Mouse (Mus musculus) neural tube, embryonic 14.5 days (tissue): ENCODE results near the gene Kpna7. TPM values are rescaled to one million over a fixed set of nuclear protein-coding genes. Genes with fewer than 3 reads are reported as not detected.

Experiments
- ATAC-seq: fragments of 200-750 bp; cut with Nextera tagmentation; 2 replicates; pipeline ENCODE4 v1.8.0; 2017; ENCODE audit warnings: low read depth, mild to moderate bottlenecking, moderate TSS enrichment, moderate library complexity
- H3K27ac ChIP-seq: fragments of 300-500 bp; sonication (generic); 2 replicates; pipeline ENCODE4 v1.5.1; 2014; ENCODE audit warnings: low read depth, mild to moderate bottlenecking, control low read depth, low read length, moderate library complexity, mixed read lengths
- H3K27me3 ChIP-seq: fragments of 300-500 bp; sonication (generic); 2 replicates; pipeline ENCODE4 v1.6.1; 2014; ENCODE audit warnings: low read length; ENCODE audit not compliant: control insufficient read depth, insufficient read depth
- H3K36me3 ChIP-seq: fragments of 300-500 bp; sonication (generic); 2 replicates; pipeline ENCODE4 v1.6.1; 2014; ENCODE audit warnings: low read length, mixed read lengths; ENCODE audit not compliant: control insufficient read depth, insufficient read depth
- H3K4me1 ChIP-seq: fragments of 300-500 bp; sonication (generic); 2 replicates; pipeline ENCODE4 v1.6.1; 2014; ENCODE audit warnings: low read length; ENCODE audit not compliant: control insufficient read depth, insufficient read depth
- H3K4me2 ChIP-seq: fragments of 300-500 bp; sonication (generic); 2 replicates; pipeline ENCODE4 v1.6.1; 2014; ENCODE audit warnings: mild to moderate bottlenecking, low read depth, low read length, control low read depth
- H3K4me3 ChIP-seq: fragments of 300-500 bp; sonication (generic); 2 replicates; pipeline ENCODE4 v1.5.1; 2014; ENCODE audit warnings: low read depth, low read length, control low read depth, mixed read lengths
- H3K9ac ChIP-seq: fragments of 300-500 bp; sonication (generic); replicated peaks from 2 replicates; pipeline ENCODE4 v1.6.1; 2014; ENCODE audit warnings: low read depth, mild to moderate bottlenecking, control low read depth, low read length, mixed read lengths
- H3K9me3 ChIP-seq: fragments of 300-500 bp; sonication (generic); 2 replicates; pipeline ENCODE4 v1.6.1; 2016; ENCODE audit warnings: low read length; ENCODE audit not compliant: control insufficient read depth
- WGBS: fragments of 180-500 bp; shearing (Covaris S2); extraction: QIAGEN DNeasy Blood & Tissue Kit; methylation state at CpG from one replicate; pipeline ENCODE4 v1.1.7; 2014; 5-methylcytosine and 5-hydroxymethylcytosine counted together
- polyA plus RNA-seq: library from polyadenylated mRNA; unstranded; fragments of >200 nt; fragmentation: Nextera tagmentation; extraction: Ambion mirVana; gene quantifications from 2 replicates; pipeline ENCODE4 v1.2.1, GENCODE M21; 2014

Gene Kpna7
- polyA plus RNA-seq, 1 experiment from 2014 or later: not detected

DNA sequence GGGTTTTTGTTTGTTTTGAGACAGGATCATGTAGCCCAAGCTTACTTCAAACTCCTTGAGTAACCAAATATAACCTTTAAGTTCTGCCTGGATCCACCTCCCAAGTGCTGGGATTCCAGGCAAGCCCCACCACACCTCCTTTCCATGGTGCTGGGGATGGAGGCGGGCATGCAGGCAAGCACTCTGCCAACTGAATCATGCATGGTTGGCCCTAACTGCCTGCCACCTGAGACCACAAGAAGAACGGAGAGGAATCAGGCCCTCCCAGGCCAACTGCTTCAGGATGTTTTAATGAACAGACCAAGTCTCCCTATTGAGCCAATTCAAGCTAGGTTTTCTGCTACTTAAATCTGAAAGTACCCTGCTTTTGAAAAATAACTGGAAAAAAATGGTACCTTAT is 131.2 kb downstream of the Kpna7 start:
- Histone ChIP-seq H3K27me3 (no peaks in the 10 kb centered on the region), H3K27ac (no peak overlapping the region), H3K4me3 (no peak overlapping the region), H3K4me1 (peaks cover 7% of the 10 kb centered on the region; the same call in 1 of the 2 replicates), H3K4me2 (no peak overlapping the region), H3K9me3 (no peaks in the 10 kb centered on the region), H3K36me3 (no peaks in the 10 kb centered on the region), H3K9ac (no peak overlapping the region)
- ATAC-seq: no peak
- WGBS: 67% methylated on average over 2 of the region's 2 CpGs

- peaks cover 7% of the 10 kb centered on the region; the same call in 1 of the 2 replicates for H3K4me1 ChIP-seq
- WGBS: 91% methylated on average over 5 of the region's 5 CpGs
Observed at GRCm38 (mm10) chr5:144950428-144951051, 133.3 kb downstream of the Kpna7 start.

GRCm38 (mm10) chr5:144949856-144950255 is 134.0 kb downstream of the Kpna7 start:
- H3K27ac ChIP-seq: no peak overlapping the region
- H3K4me2 ChIP-seq: no peak overlapping the region
- no peaks in the 10 kb centered on the region for H3K9me3 ChIP-seq
- H3K36me3 ChIP-seq: no peaks in the 10 kb centered on the region
- H3K27me3 ChIP-seq: no peaks in the 10 kb centered on the region
- H3K4me3 ChIP-seq: no peak overlapping the region
- peaks cover 7% of the 10 kb centered on the region; the same call in 1 of the 2 replicates for H3K4me1 ChIP-seq
- 86% methylated on average over 4 of the region's 4 CpGs for WGBS
- no peak for ATAC-seq
- no peak overlapping the region for H3K9ac ChIP-seq

More at GRCm38 (mm10) chr5:144950428-144951051, 133.3 kb downstream of the Kpna7 start:
- no peaks in the 10 kb centered on the region for H3K9me3 ChIP-seq
- no peak overlapping the region for H3K9ac ChIP-seq
- H3K36me3 ChIP-seq: no peaks in the 10 kb centered on the region
- H3K27ac ChIP-seq: no peak overlapping the region
- ATAC-seq: no peak
- no peaks in the 10 kb centered on the region for H3K27me3 ChIP-seq
- H3K4me3 ChIP-seq: no peak overlapping the region
- no peak overlapping the region for H3K4me2 ChIP-seq

DNA sequence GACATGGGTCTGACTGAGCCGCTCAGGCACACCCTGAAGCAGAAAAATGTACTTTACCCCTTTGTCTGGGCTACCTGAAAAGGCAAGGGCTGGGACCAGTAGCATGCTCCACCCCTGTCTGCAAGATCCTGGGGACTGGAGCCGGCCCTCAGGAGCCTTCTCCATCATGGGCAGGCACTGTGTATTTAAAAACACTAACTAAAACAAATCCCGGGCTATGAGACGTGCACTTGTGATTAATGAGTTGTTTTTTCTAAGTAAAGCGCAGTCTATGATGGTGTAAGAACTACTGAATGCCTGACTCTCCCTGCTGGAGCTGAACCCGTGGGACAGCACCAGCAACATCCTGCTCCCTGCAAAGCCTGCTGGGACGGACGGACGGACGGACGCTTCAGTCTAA is 135.4 kb downstream of the Kpna7 start:
- no peak for ATAC-seq
- WGBS: 70% methylated on average over 11 of the region's 11 CpGs
- H3K9ac ChIP-seq: no peak overlapping the region
- no peak overlapping the region for H3K4me2 ChIP-seq
- H3K4me3 ChIP-seq: no peak overlapping the region
- no peaks in the 10 kb centered on the region for H3K27me3 ChIP-seq
- H3K36me3 ChIP-seq: no peaks in the 10 kb centered on the region
- no peak overlapping the region for H3K27ac ChIP-seq
- no peaks in the 10 kb centered on the region for H3K9me3 ChIP-seq
- peaks cover 4% of the 10 kb centered on the region; the same call in 1 of the 2 replicates for H3K4me1 ChIP-seq

GRCm38 (mm10) chr5:144948002-144948401 is 135.8 kb downstream of the Kpna7 start:
- Histone ChIP-seq H3K27ac (no peak overlapping the region), H3K4me1 (peaks cover 4% of the 10 kb centered on the region; the same call in 1 of the 2 replicates), H3K36me3 (no peaks in the 10 kb centered on the region), H3K27me3 (no peaks in the 10 kb centered on the region), H3K4me2 (no peak overlapping the region), H3K4me3 (no peak overlapping the region), H3K9ac (no peak overlapping the region), H3K9me3 (no peaks in the 10 kb centered on the region)
- WGBS: 83% methylated on average over 1 of the region's 1 CpGs
- ATAC-seq: no peak

- no peak for ATAC-seq
- 76% methylated on average over 4 of the region's 4 CpGs for WGBS
Observed at GRCm38 (mm10) chr5:144946032-144946431, 137.8 kb downstream of the Kpna7 start.

DNA sequence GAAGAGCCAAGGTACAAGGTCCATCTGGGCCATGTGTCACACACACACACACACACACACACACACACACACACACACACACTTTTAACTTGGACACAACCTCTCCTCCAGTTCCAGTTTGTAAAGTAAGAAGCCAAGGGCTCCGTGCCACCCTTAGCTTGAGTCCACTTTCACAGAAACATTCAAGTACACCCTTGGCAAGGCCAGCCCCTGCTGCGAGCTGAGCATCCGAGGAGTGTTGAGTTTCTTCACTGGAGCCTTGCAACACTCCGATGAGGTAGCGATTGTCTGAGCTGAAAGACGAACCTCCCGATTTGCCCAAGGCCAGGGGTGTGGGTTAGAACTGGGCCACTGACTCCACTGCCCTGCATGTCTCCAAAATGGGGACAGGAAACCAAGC is 138.9 kb downstream of the Kpna7 start:
- Histone ChIP-seq H3K27ac (no peak overlapping the region), H3K36me3 (no peaks in the 10 kb centered on the region), H3K9ac (no peak overlapping the region), H3K4me2 (no peak overlapping the region), H3K4me1 (peaks cover 9% of the 10 kb centered on the region), H3K27me3 (no peaks in the 10 kb centered on the region), H3K4me3 (no peak overlapping the region), H3K9me3 (no peaks in the 10 kb centered on the region)
- 93% methylated on average over 7 of the region's 7 CpGs for WGBS
- ATAC-seq: no peak

More at GRCm38 (mm10) chr5:144946032-144946431, 137.8 kb downstream of the Kpna7 start:
- H3K4me3 ChIP-seq: no peak overlapping the region
- peaks cover 9% of the 10 kb centered on the region for H3K4me1 ChIP-seq
- no peaks in the 10 kb centered on the region for H3K27me3 ChIP-seq
- no peak overlapping the region for H3K27ac ChIP-seq
- no peak overlapping the region for H3K9ac ChIP-seq
- no peaks in the 10 kb centered on the region for H3K36me3 ChIP-seq
- H3K9me3 ChIP-seq: no peaks in the 10 kb centered on the region
- no peak overlapping the region for H3K4me2 ChIP-seq

GRCm38 (mm10) chr5:144944370-144944769 is 139.5 kb downstream of the Kpna7 start:
- Histone ChIP-seq H3K36me3 (no peaks in the 10 kb centered on the region), H3K27ac (no peak overlapping the region), H3K9me3 (no peaks in the 10 kb centered on the region), H3K4me2 (no peak overlapping the region), H3K27me3 (no peaks in the 10 kb centered on the region), H3K9ac (no peak overlapping the region), H3K4me3 (no peak overlapping the region), H3K4me1 (peaks cover 9% of the 10 kb centered on the region)
- no peak for ATAC-seq
- 84% methylated on average over 4 of the region's 4 CpGs for WGBS

- H3K4me3 ChIP-seq: no peak overlapping the region
- WGBS: 91% methylated on average over 6 of the region's 6 CpGs
- ATAC-seq: no peak
Observed at GRCm38 (mm10) chr5:144943346-144943745, 140.5 kb downstream of the Kpna7 start.

More at GRCm38 (mm10) chr5:144943346-144943745, 140.5 kb downstream of the Kpna7 start:
- Histone ChIP-seq H3K36me3 (no peaks in the 10 kb centered on the region), H3K9me3 (no peaks in the 10 kb centered on the region), H3K4me1 (peaks cover 5% of the 10 kb centered on the region; the same call in 1 of the 2 replicates), H3K4me2 (no peak overlapping the region), H3K27ac (no peak overlapping the region), H3K9ac (no peak overlapping the region), H3K27me3 (no peaks in the 10 kb centered on the region)
